8 mouse cellular contexts compared by ENCODE assay signal in genomic region chr13:23760972-23761864, GRCm38 (mm10). TPM values are rescaled to one million over a fixed set of nuclear protein-coding genes. Genes with fewer than 3 reads are reported as not detected.
DNase-seq lines count a peak whose midpoint lies in the region; ATAC-seq and TF ChIP-seq lines count a peak whose summit lies in the region.

TSS of gene Hist1h4a (minus strand) at chr13:23761230.

- TF ChIP-seq RAD21 in MEL (IDR thresholded peaks at IDR 0.05; ENCODE audit: low read depth, low read length): no peak

- TF ChIP-seq CTCF in MEL (IDR thresholded peaks at IDR 0.05 in 2 of 3, conservative IDR thresholded peaks at IDR 0.05 in 1 of 3; ENCODE audit: control insufficient read depth in 1 of 3, insufficient read depth in 1 of 3, low read depth in 2 of 3, low read length in 3 of 3, poor library complexity in 1 of 3, severe bottlenecking in 1 of 3): no peak
- TF ChIP-seq CTCF in cerebellum, adult 2 months (IDR thresholded peaks at IDR 0.05; ENCODE audit: borderline replicate concordance, insufficient read depth, low read depth, low read length): no peak
- no peak for TF ChIP-seq CTCF in forebrain, postnatal 0 days (IDR thresholded peaks at IDR 0.05; ENCODE audit: low read depth)
- TF ChIP-seq CTCF in layer of hippocampus, adult 2 months (conservative IDR thresholded peaks at IDR 0.05): no peak
- no peak for TF ChIP-seq CTCF in lung, adult 2 months (IDR thresholded peaks at IDR 0.05; ENCODE audit: insufficient read depth, low read length)

- DNase-seq in MEL (ENCODE audit: low read depth, low spot score): peak; percentile 98
- DNase-seq in cerebellum, adult 2 months: peak; percentile 98 to 99
- peak; percentile 100 for DNase-seq in forebrain, postnatal 0 days
- peak; percentile 99 for DNase-seq in heart, postnatal 4 days
- DNase-seq in layer of hippocampus, adult 2 months (ENCODE audit: low spot score in 2 of 2): peak; percentile 99
- peak; percentile 95 for DNase-seq in lung, adult 2 months
- DNase-seq in testis, postnatal 10 days (ENCODE audit: low spot score): peak; percentile 99

- TF ChIP-seq POLR2A in MEL (IDR thresholded peaks at IDR 0.05; ENCODE audit: control insufficient read depth in 1 of 2, insufficient read depth in 1 of 2, low read depth in 1 of 2, low read length in 2 of 2, poor library complexity in 1 of 2): peak; percentile 71 to 97; a peak in 3 of 4 replicates
- peak; percentile 78; the same call in 1 of the 2 replicates for TF ChIP-seq POLR2A in cerebellum, adult 2 months (IDR thresholded peaks at IDR 0.05; ENCODE audit: borderline replicate concordance, insufficient read depth, low read length)
- TF ChIP-seq POLR2A in lung, adult 2 months (IDR thresholded peaks at IDR 0.05; ENCODE audit: borderline replicate concordance, extremely low read depth, low read depth, low read length): peak; percentile 82

- ATAC-seq in forebrain, postnatal 0 days: peak; percentile 74
- ATAC-seq in neural tube, embryonic 15.5 days (ENCODE audit: low FRiP score): peak; percentile 85

- H3K4me2 ChIP-seq in forebrain, postnatal 0 days (ENCODE audit: low read depth): peak within 1 kb of the TSS; percentile 77
- peak within 1 kb of the TSS; percentile 91 for H3K4me2 ChIP-seq in neural tube, embryonic 15.5 days

- H3K9ac ChIP-seq in MEL (ENCODE audit: control insufficient read depth, low read depth, low read length, poor library complexity, severe bottlenecking): peak within 1 kb of the TSS; percentile 81
- H3K9ac ChIP-seq in forebrain, postnatal 0 days: peak within 1 kb of the TSS; percentile 57
- H3K9ac ChIP-seq in neural tube, embryonic 15.5 days (replicated peaks): peak within 1 kb of the TSS; percentile 52

- H3K9me3 ChIP-seq in MEL (replicated peaks; ENCODE audit: insufficient read depth, low read length): no peaks in the 10 kb centered on the region
- no peaks in the 10 kb centered on the region for H3K9me3 ChIP-seq in forebrain, postnatal 0 days (ENCODE audit: low read length)
- H3K9me3 ChIP-seq in neural tube, embryonic 15.5 days (replicated peaks): no peaks in the 10 kb centered on the region

- H3K4me1 ChIP-seq in MEL (ENCODE audit: control insufficient read depth in 1 of 2, insufficient read depth in 2 of 2, low read length in 2 of 2): peaks cover 0 to 13% of the 10 kb centered on the region in 2 experiments; a peak in 1 of 4 replicates
- no peaks in the 10 kb centered on the region; the same call in 1 of the 2 replicates for H3K4me1 ChIP-seq in cerebellum, adult 2 months (ENCODE audit: control insufficient read depth, insufficient read depth, low read length)
- peaks cover 17% of the 10 kb centered on the region for H3K4me1 ChIP-seq in forebrain, postnatal 0 days (ENCODE audit: insufficient read depth)
- peaks cover 2% of the 10 kb centered on the region for H3K4me1 ChIP-seq in lung, adult 2 months (ENCODE audit: control insufficient read depth, insufficient read depth, low read length)
- H3K4me1 ChIP-seq in neural tube, embryonic 15.5 days: peaks cover 37% of the 10 kb centered on the region

- peaks cover 0 to 37% of the 10 kb centered on the region in 2 experiments; a peak in 2 of 4 replicates for H3K36me3 ChIP-seq in MEL (ENCODE audit: control insufficient read depth in 1 of 2, insufficient read depth in 2 of 2, low read length in 2 of 2)
- no peaks in the 10 kb centered on the region for H3K36me3 ChIP-seq in forebrain, postnatal 0 days (ENCODE audit: insufficient read depth)
- no peaks in the 10 kb centered on the region for H3K36me3 ChIP-seq in neural tube, embryonic 15.5 days

- TF ChIP-seq EP300 in MEL (IDR thresholded peaks at IDR 0.05; ENCODE audit: low read depth in 1 of 2, low read length in 2 of 2): no peak

- no peaks in the 10 kb centered on the region for H3K27me3 ChIP-seq in MEL (ENCODE audit: control insufficient read depth in 1 of 2, insufficient read depth in 2 of 2, low read length in 2 of 2)
- H3K27me3 ChIP-seq in cerebellum, adult 2 months (ENCODE audit: control insufficient read depth, insufficient read depth, low read length): no peaks in the 10 kb centered on the region
- no peaks in the 10 kb centered on the region for H3K27me3 ChIP-seq in forebrain, postnatal 0 days (ENCODE audit: insufficient read depth, low read length)
- no peaks in the 10 kb centered on the region for H3K27me3 ChIP-seq in neural tube, embryonic 15.5 days (replicated peaks)

- H3K79me2 ChIP-seq in MEL (ENCODE audit: control insufficient read depth, insufficient read depth, low read length, poor library complexity): no peaks in the 10 kb centered on the region; the same call in 1 of the 2 replicates

- H3K27ac ChIP-seq in MEL (ENCODE audit: control insufficient read depth, low read depth, low read length): peak within 1 kb of the TSS; percentile 97
- peak within 1 kb of the TSS; percentile 79 for H3K27ac ChIP-seq in cerebellum, adult 2 months (ENCODE audit: insufficient read depth, low read length)
- H3K27ac ChIP-seq in forebrain, postnatal 0 days (ENCODE audit: low read depth, low read length): peak within 1 kb of the TSS; percentile 83
- peak within 1 kb of the TSS; percentile 86 for H3K27ac ChIP-seq in layer of hippocampus, adult 2 months
- peak within 1 kb of the TSS; percentile 82 for H3K27ac ChIP-seq in neural tube, embryonic 15.5 days (replicated peaks)

- WGBS in cerebellum, adult 2 months: under 1% methylated on average over 66 of the region's 72 CpGs
- WGBS in forebrain, postnatal 0 days: under 1% methylated on average over 61 of the region's 72 CpGs
- under 1% methylated on average over 67 of the region's 72 CpGs for WGBS in lung, adult 2 months
- under 1% methylated on average over 70 of the region's 72 CpGs for WGBS in neural tube, embryonic 15.5 days

- H3K4me3 ChIP-seq in MEL (ENCODE audit: control insufficient read depth in 1 of 2, insufficient read depth in 1 of 2, low read depth in 2 of 2, low read length in 2 of 2): peak within 1 kb of the TSS; percentile 1 to 27; a peak in 3 of 4 replicates
- H3K4me3 ChIP-seq in cerebellum, adult 2 months (replicated peaks; ENCODE audit: insufficient read depth, low read depth, low read length): peak within 1 kb of the TSS; percentile 67
- peak within 1 kb of the TSS; percentile 52 for H3K4me3 ChIP-seq in forebrain, postnatal 0 days (ENCODE audit: low read depth, low read length)
- peak within 1 kb of the TSS; percentile 69 for H3K4me3 ChIP-seq in layer of hippocampus, adult 2 months
- peak within 1 kb of the TSS; percentile 65 for H3K4me3 ChIP-seq in lung, adult 2 months (replicated peaks; ENCODE audit: extremely low read depth, low read depth, low read length)
- H3K4me3 ChIP-seq in neural tube, embryonic 15.5 days (replicated peaks): peak within 1 kb of the TSS; percentile 50

TF ChIP-seq in MEL, 35 proteins besides CTCF, POLR2A, EP300 and RAD21:
- no peak for TF ChIP-seq GABPA (IDR thresholded peaks at IDR 0.05; ENCODE audit: low read depth, low read length)
- no peak for TF ChIP-seq MAX (IDR thresholded peaks at IDR 0.05; ENCODE audit: low read length)
- TF ChIP-seq UBTF (IDR thresholded peaks at IDR 0.05; ENCODE audit: borderline replicate concordance, insufficient read depth, low read depth, low read length): peak; percentile 92; the same call in 1 of the 2 replicates
- no peak for TF ChIP-seq TCF12 (IDR thresholded peaks at IDR 0.05; ENCODE audit: low read depth, low read length)
- no peak for TF ChIP-seq MYC (IDR thresholded peaks at IDR 0.05; ENCODE audit: low read depth, low read length)
- no peak for TF ChIP-seq TAL1 (IDR thresholded peaks at IDR 0.05; ENCODE audit: low read length)
- TF ChIP-seq POLR2AphosphoS5 (IDR thresholded peaks at IDR 0.05; ENCODE audit: borderline replicate concordance, low read depth, low read length): peak; percentile 98; the same call in 1 of the 2 replicates
- TF ChIP-seq TBP (IDR thresholded peaks at IDR 0.05; ENCODE audit: low read depth, low read length): peak; percentile 99
- no peak for TF ChIP-seq RCOR1 (IDR thresholded peaks at IDR 0.05; ENCODE audit: low read depth, low read length)

RNA-seq across cellular contexts. Expression of gene Hist1h4a, which starts in this region (rescaled TPM):
- 2,939 and 3,025 TPM in 2 replicates for total RNA-seq in MEL (2012; rRNA removed)
- polyA plus RNA-seq in MEL (2012; ENCODE audit: insufficient read depth in 1 of 2, insufficient read length in 2 of 2, low read depth in 1 of 2, low replicate concordance in 2 of 2, missing spikeins in 1 of 2): 1 to 10 TPM in 1 of 2 experiments, not detected in 1; 9.8 TPM
- polyA plus RNA-seq in cerebellum, adult 2 months (2012; rRNA removed): 3.5 and 4.7 TPM in 2 replicates
- 303 and 421 TPM in 2 replicates for total RNA-seq in forebrain, postnatal 0 days (2014; rRNA removed)
- 0.64 TPM in 1 of 2 replicates, not detected in the other for polyA plus RNA-seq in forebrain, postnatal 0 days (2015; fragmentation: Nextera tagmentation; extraction: Ambion mirVana)
- total RNA-seq in heart, postnatal 4 days (2021): 100 to 1,000 TPM; 433 to 442 TPM
- 10 to 100 TPM; 46.0 to 55.3 TPM for total RNA-seq in layer of hippocampus, adult 2 months (2021)
- polyA plus RNA-seq in lung, adult 2 months (2012; rRNA removed): 2.4 and 2.9 TPM in 2 replicates
- polyA plus RNA-seq in neural tube, embryonic 15.5 days (2015; fragmentation: Nextera tagmentation; extraction: Ambion mirVana): not detected in 2 replicates

Comparison
In these comparisons a context has a peak if more than half of its experiments do, and no peak if none do; other contexts are left out.
1. Peak in every context shown above with its lines: DNase-seq, ATAC-seq, H3K4me3 ChIP-seq and H3K27ac ChIP-seq.
2. Peak in ATAC-seq, H3K4me3 ChIP-seq, H3K27ac ChIP-seq, H3K9ac ChIP-seq and H3K4me2 ChIP-seq in neural tube, embryonic 15.5 days; RNA of the gene not detected or under 1 TPM.
3. H3K4me3 ChIP-seq: peak in every context shown above with its lines; median percentile 69 in layer of hippocampus, adult 2 months; 67 in cerebellum, adult 2 months; 65 in lung, adult 2 months; 52 in forebrain, postnatal 0 days; 50 in neural tube, embryonic 15.5 days; 14 in MEL.